Mouse (Mus musculus) lung, postnatal 14 days (tissue): ENCODE results near the gene Fbxo2.
"Not testable (repeated sequence)": the region's sequence is repeated elsewhere in the genome, so short reads cannot be mapped to it uniquely, and the experiment has no call there.

ENCODE experiments used
- DNase-seq: peaks from one replicate; pipeline ENCODE4 v3.0.0; 2021

The Fbxo2 gene

DNA sequence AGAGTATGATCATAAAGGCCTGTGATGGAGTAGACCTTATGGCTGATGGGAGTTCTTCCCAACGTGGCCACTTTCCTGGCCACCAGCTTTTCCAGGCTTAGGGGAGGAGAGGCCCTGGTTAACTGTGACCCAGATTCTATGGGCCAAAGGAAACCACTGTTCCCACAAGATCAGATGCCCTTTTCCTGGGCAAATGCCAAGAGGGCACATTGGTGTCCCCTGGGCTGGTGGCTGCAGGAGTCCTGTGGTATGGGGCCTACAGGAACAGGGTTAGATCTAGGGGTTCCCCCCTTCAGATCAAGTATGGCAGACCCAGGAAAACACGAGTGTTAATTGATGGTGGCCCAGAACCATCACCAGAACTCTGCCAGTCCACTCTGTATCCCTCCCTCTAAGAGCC, 12.7 kb upstream of the Fbxo2 start:
- no peak for DNase-seq

DNA sequence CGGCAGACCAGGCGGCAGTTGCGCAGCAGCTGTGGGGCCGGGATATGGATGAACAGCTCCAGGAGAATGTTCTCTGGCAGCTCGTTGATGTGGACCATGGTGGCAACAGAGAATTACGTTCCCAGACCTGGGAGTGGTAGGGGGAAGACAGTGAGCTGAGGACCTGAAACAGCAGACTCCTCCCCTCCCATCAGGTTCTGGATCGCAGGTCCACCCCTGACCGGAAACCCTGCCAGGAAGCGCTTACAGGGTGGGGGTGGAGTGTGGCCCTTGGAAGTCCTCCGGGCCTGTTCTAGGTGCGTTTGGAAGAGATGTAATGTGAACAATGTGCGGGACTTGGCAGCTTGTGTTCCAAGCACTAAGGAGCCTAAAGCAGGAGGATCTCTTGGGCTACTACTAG, 10.9 kb upstream of the Fbxo2 start:
- peak; percentile 30 for DNase-seq

DNA sequence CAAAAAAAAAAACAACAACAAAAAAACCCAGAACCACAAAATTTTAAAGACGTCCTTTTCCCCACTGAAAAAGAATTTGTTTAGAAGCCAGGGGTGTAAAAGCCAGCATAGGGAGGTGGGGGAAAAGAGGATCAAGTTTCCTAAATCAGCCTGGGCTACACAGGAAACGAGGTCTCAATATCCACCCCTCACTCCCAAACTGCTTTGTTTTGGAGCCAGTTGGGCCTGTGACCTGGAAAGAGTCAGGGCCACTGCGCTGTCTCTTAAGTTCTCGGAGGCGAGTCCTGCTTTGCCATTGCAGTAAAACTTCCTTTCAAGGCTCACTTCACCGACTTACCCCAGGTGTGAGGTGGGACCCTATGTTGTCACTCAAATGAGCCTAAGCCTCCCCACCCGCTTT, 10.2 kb upstream of the Fbxo2 start:
- DNase-seq, result no peak

DNA sequence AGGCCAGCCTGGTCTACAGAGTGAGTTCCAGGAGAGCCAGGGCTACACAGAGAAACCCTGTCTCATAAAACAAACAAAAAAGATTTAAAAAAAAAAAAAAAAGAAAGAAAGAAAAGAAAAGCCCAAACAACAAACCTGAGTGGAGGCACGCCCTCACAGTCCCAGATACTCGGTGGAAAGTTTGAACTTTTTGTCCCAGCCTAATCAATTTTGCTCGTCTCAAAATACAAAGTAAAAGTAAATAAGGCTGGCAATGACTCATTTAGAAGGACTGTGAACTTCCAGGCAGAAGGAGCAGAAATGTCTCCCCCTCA, 9.5 kb upstream of the Fbxo2 start:
- DNase-seq, result no peak

DNA sequence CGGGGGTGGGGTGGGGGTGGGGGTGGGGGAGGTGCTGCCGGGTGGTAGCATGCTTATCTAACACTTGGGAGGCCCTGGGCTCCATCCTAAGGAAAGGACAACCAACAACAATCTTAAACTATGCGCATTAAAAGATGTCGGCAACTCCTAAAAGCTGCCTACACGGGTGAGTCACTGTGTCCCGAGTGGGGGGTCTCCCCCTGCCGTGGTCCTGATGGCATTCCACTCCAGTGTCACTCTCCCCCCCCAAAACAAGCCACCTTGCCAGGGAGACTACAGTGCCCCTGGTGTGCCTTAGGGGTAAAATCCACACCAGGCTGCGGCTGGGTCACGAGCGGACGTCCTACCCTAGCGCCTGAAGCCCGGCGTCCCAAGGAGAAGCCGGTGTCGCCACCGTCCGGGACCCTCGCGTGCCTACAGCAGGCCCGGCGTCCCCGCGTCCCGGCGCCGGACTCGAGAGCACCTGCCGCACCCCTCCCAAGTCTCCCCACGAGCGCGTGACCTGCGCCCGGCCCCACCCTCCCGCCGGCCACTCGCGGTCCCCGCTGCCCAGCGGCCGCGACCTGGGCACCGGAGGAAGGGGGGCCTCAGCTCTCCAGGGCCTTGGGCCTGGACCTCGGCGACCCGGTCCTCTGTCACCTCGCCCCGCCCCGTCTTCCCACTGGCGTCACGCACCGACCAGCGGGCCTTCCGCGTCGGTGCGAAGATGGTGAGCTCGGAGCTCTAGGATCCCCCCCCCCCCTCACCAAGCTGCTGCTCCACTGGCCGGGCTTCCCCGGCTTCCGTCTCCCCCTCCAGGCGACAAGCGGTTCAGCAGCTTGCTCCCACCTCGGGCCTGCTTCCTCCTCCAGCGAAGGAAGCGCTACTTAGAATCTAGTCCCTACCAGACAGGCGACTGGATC, 8.9 kb upstream of the Fbxo2 start, which contains the start of gene Fbxo6:
Gene Fbxo6 (minus strand): TSS at position 874 of the 902 bp plus-strand sequence.
- peak; percentile 87 for DNase-seq

DNA sequence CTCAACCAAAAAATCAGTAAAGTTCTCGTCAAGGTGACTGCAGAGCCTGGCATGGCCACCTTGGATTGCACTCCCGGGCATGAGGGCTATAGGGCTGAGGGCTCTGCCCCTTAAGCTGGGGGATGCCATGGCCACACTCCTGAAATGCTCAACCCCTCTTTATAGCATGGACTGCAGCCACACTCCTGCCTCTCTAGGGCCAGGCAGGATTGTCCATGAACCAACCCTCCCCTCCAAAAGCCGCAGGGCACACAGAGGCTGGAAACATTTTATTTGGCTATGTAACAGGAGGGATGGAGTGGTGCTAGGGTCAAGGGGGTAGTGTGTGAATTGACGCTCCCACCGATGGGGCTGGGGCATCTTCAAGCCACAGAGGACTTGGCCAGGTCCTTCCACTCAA, 7.9 kb upstream of the Fbxo2 start:
- DNase-seq, result no peak

DNA sequence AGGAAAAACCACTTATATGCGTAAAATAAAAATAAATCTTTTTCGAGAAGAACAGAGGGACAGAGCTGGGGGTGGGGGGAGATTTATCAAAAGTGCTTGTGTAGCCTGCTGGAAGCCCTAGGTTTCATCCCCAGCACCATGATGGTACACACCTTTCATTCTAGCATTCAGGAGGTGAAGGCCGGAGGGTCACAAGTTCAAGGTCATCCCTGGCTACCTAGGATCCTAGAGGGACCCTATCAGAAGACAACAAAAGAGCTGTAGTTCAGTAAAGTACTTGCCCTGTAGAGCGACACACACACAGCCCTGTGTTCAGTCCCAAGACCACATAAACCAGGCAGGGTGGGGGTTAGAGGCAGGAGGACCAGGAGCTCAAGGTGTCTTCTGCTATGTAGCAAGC, 6.4 kb upstream of the Fbxo2 start:
- no peak for DNase-seq

DNA sequence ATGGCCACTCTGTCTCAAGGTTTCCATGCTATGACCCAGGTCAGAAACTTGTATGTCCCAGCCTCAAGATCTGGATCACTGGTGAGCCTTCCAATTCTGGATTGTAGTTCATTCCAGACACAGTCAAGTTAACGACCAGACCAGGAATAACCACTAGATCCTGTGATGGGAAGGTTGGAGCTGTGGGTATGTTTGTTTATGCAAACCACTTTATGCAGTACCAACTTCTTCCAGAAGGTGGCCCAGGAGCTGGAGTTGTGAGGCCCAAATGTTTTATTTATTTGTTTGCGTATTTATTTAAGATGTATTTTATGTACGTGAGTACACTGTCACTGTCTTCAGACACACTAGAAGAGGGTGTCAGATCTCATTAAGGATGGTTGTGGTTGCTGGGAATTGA, 5.4 kb upstream of the Fbxo2 start:
- DNase-seq, result peak; percentile 57

DNA sequence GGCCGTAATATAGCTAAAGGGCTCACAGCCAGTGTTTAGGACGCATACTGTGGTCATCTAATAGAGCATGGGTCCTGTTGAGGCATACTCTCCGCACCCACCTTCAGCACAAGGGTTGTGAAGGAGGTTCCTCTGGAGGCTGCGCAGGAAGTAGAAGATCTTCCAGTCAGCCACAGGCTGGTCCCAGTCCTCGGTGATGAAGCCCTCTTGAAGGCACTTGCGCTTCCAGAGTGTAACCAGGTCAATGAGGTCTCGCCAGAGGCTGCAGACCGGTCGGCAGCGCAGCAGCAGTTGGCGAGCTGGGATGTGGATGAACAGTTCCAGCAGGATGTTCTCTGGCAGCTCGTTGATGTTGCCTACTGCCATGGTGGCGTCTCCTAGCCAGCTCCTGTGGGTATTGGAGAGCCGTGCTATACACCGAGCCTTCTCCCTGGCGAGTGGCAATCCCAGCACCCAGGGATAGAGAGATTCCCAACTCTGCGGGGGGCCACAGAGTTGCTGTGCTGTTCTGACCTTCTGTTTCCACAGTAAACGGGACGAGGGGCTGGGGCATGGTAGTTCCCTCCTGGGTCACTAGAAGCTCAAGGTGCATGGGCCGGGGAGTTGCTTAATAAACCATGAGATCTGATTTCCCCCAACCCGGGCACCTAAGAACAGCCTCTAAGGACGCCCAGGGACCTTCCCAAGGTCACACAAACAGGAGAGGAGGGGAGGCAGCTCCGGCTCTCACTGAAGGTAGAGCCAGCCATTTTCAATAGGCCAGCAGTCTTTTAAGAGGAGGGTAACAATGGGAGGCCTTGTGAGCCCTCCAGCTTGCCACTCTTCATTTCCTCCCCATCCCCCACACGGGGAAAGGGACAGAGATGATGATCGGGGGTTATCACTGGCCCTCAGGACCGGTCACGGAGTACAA, 1.7 kb upstream of the Fbxo2 start:
- no peak for DNase-seq

DNA sequence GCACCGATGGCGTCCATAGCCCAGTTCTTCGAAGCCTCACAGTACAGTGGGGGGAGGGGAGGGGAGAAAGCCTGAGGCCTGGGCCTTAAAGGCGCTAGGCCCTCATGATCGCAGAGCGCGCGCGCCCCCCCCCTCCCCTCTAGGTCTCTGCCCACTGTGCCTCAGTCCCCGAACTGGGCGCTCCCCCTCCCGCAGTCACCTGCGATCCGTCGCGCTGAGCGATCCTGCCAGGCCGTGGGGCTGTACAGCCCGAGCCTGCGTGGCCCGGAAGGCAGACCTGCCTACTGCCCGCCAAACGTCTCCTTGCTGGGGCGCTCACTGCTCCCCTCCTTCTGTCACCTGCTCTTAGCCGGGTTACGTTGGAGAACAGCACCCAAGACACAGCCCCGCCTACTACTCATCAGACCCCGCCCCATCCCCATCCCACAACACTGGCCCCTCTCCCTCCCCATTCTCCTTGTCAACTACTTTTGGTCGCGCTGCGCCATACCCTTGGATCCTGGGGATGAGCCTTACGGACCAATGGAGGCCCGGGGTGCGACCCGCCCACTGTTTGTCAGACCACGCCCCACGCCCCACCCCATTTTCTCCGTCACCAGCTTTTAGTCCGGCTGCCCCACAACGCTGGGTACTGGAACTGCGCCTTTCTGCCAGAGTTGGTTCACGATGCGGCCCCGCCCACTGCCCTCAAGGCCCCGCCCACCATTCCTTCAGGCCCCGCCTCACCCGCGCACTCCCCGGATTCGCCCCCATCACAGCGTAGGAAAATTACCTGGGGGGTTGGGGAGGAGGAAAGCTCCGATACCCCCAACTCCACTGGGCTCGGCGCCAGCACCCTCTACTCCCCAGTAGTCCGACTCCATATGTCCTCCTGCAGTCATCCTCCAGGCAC, 631 bp upstream of the Fbxo2 start:
- peak; percentile 91 for DNase-seq

DNA sequence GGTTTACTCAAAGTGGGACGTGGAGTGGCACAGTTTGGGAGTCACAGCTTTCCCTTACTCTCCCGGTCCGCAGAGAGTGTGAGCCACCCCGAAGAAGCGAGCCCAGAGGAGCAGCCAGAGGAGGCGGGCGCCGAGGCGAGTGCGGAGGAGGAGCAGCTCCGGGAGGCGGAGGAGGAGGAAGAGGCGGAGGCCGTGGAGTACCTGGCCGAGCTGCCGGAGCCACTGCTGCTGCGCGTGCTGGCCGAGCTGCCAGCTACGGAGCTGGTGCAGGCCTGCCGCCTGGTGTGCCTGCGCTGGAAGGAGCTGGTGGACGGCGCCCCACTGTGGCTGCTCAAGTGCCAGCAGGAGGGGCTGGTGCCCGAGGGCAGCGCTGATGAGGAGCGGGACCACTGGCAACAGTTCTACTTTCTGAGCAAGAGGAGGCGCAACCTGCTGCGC, 3.6 kb downstream of the Fbxo2 start:
- peak; percentile 76 for DNase-seq

DNA sequence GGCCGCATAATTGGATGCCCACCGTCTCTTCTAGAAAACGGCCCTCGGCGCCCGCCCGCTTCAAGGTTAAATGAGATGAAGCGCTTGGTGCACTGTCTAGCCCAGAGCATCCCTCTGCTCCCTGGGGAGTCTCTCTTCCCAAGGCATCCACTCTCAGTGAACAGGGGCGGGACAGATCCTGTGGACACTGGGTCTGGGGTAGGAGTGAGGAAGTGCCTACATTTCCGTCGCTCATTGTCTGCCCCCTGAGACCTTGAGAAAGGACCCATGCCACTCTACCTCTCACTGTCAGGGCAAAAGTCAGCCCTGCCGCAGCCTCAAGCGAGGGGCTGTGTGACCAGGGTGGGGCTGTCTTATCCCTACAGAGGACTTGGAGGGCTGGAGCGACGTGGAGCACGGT, 4.0 kb downstream of the Fbxo2 start:
- DNase-seq, result no peak

DNA sequence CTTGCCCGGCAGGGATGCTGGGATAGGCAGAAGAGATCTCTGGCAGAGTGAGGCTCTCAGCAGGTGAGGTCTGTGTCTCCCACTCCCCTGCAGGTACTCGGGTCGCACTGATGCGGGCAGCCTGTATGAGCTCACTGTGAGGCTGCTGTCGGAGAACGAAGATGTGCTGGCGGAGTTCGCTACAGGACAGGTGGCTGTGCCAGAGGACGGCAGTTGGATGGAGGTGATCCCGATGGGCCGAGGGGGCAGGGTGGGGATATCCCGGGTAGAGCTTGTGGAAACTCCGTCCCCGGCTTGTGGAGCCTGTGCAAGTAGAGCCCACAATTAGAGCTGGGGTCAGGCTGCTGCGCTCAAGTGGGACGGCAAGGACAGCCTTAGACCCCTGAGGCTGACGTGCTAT, 5.1 kb downstream of the Fbxo2 start:
- no peak for DNase-seq

DNA sequence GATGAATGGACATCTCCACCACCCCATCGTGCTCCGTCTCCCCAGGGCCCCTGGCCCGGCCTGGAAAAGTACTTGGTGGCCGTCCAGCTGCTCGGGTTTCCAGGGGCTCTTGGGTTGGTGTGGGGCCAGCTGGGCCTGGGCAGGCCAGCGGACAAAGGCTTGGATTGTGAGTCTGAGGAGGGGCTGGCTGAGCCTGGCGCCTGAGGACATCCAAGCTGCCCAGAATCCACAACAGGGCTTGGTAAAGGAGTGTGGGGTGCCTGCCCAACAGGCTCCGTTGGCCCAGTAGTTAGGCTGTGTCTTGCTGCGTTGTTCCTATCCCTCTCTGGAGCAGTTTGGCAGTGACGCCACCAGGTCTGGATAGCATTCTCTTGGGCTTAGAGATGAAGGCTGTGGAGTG, 6.0 kb downstream of the Fbxo2 start:
- DNase-seq, result no peak

DNA sequence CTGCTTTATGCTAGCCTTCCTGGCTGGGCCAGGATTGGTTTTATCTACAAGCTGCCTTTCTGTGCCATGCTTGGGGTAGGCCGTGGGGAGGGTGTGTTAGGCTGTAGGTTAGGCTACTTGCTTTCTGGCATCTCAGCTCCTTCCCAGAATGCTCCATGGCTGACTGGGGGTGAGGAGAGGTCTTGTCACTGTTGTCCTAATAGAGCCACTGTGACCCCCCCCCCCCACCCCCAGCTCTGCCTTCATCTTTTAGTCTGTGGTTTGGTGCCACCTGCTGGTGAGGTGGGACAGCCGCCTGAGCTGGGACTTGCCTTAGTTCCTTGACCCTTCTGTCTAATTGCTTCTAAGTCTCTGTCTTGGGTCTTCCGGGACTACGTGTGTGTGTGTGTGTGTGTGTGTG, 6.6 kb downstream of the Fbxo2 start:
- peak; percentile 86 for DNase-seq

DNA sequence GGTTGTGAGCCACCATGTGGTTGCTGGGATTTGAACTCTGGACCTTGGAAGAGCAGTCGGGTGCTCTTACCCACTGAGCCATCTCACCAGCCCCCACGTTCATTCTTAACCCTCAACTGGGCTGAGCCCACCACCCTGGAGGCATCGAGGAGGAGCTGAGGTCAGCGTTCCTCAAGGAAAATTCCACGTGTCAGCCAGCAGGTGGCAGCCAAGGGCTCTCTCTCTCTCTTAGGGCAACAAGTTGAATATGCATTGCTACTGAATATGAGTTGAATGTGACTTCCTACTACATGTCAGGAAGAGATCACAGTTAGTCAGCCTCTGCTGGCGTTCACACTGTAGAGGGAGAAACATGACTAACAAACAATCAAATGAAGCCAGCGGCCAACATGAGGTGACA, 7.9 kb downstream of the Fbxo2 start:
- peak; percentile 74 for DNase-seq

DNA sequence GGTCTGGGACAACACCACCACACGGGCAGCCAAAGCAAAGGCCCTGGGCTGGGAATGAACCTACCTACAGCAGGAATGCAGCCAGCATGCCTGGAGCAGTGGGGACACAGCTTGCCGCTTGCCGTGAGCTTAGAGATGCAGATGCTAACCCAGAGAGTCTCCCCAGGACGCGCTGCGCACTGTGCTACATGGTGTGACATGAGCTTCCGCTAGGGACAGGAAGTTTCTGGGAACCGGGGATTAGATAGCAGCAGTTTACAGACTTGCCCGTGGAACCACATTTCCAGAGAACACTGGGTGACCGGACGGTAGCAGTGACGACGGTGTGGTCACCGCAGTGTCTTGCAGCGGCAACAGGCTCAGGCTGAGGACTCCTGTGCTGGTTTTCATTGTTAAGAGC, 9.2 kb downstream of the Fbxo2 start:
- no peak for DNase-seq

DNA sequence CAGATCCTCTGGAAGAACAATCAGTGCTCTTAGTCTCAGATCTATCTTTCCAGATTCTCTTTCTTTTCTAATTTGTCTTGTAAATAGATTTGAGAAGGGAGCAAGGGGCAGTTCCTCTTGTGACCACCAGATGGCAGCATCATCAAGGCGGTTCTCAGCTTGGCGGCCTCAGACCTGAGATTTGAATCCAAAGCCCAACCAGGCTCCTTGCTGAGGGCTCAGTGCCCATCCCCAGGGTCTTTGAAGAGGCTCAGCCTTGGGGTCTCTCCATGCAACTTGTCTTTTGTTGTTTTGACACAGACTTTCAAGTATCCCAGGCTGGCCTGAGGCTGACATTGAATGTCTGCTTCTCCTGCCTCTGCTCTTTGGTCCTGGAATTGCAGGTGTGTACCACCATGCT, 10.4 kb downstream of the Fbxo2 start:
- DNase-seq, result peak; percentile 59

DNA sequence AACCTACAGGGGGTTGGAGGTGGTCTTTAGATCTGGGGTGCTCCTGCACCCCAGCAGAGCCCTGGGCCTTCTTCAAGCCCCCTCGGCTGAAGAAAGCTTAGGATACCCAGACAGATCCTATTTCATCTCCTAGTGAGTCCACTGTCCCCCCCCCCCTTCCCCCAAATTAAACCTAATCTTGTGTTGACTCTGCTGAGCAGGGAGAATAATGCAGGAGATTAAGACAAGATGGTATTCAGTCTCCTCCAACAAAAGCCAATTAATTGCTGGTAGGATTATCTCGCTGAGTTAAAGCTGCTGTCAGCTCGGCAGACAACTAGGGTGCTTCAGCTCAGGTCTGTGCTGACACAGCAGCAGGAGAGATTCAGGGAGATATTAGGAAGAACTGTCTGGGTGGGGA, 10.8 kb downstream of the Fbxo2 start:
- DNase-seq, result no peak

DNA sequence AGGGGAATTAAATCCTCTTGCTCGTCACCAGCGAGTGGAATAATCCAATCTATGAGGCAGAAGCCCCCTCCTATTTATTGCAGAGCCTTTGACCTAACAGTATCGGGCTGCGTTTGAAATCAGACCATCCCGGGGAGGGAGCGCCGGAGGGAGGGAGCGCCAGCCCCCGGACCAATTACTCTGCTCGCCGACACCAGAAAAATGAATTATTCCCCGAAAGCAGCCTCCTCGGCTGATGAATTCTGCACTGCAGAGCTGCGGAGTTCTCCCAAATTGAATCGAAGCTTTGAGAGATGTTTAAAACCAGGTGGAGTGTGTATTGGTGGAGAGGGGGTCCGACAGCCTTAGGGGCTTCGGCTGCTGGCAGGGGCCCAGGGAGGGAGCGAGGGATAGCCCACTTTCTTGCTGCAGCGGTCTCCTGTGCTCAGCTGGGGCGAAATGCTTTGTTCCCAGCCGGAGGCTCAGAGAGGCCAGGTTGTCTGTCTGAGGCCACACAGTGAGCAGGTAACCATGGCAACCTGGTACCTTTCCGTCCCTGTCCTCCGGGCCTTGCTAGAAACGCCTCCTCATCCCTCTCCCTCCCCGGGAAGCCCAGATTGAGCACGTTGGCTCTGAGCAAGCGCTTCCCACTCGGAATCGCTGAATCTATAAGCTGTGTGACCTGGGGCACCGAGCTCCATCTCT, 13.5 kb downstream of the Fbxo2 start:
- DNase-seq, result no peak

DNA sequence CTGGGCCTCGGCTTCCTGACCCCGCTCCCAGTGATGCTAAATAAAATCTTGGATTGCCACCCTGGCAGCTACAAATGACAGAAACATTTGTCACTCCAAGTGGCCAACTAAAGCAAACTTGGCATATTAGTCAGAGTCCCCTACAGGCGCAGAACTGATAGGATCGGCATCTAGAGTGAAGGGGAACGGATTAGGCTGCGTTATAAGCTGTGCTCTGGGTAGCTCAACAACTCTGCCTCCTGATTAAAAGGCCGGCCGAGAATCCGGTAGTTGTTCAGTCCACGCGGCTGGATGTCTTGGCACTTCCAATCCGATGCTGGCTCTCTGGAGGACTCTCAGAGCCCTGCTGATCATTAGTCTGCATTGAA, 14.1 kb downstream of the Fbxo2 start:
- DNase-seq, result no peak

DNA sequence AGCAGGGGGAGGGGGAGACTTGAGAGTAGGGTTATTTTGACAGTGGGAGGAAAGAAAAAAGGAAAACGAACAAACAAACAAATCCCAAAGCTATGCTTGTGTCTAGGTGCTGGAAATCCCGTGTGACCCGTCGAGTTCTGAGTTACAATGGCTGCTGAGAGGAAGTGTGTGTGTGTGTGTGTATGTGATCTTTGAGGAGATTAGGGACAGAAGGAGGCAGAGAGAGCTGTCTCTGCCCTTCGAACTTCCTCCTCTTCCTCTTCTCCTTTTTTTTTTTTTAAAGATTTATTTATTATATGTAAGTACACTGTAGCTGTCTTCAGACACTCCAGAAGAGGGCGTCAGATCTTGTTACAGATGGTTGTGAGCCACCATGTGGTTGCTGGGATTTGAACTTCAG, 16.2 kb downstream of the Fbxo2 start:
- not testable (repeated sequence) for DNase-seq
